8 mouse cellular contexts compared by ENCODE assay signal in the genomic region with DNA sequence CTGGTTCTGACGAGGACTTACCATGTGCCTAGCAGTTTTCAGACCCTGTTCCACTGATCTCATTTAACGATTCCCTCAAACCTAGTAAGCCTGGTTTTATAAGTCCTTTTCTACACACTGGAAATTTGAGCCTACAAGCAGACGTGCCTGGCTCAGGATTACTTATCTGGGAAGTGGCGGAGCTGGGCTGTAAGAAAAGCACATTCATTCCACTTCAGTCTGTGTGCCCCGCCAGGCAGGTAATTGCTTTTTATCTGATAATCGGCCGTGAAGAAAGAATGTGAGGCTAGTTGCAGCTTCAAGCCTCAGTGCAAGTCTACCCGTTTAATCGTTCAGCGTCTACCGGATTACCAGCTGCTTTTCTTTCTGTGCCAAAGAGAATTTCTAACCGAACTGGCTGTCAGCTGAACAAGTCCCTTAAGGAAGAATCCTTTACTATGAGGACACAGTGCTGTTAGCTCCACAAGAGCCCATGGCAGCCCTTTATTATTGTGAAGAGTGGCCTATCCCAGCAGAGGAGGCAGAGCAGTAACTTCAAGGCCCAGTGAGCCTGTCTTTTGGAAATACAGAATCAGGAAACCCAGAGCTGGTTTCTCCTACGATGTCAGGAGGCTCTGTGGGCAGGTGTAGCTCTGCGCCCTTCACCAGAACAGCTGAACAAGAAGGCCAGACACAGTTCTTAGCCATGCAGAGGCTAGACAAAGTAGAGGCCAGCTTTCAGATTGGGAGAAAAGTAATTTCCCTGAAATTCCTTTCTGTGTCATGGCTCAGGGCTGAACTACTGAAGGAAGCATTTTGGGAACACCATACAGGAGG. TPM values are rescaled to one million over a fixed set of nuclear protein-coding genes. Genes with fewer than 3 reads are reported as not detected.
DNase-seq lines count a peak whose midpoint lies in the region; ATAC-seq and TF ChIP-seq lines count a peak whose summit lies in the region.

No protein-coding gene starts in this region.

- no peaks in the 10 kb centered on the region for H3K27me3 ChIP-seq in hindbrain, postnatal 0 days (ENCODE audit: insufficient read depth, low read length)
- H3K27me3 ChIP-seq in stomach, postnatal 0 days (ENCODE audit: control insufficient read depth, insufficient read depth, low read length): no peaks in the 10 kb centered on the region

- TF ChIP-seq POLR2A in lung, adult 2 months (IDR thresholded peaks at IDR 0.05; ENCODE audit: borderline replicate concordance, extremely low read depth, low read depth, low read length): no peak

- 47% methylated on average over 14 of the region's 14 CpGs for WGBS in lung, adult 2 months
- 21% methylated on average over 14 of the region's 14 CpGs for WGBS in hindbrain, postnatal 0 days
- 24% methylated on average over 14 of the region's 14 CpGs for WGBS in stomach, postnatal 0 days

- peak overlapping the region; percentile 23; the same call in 1 of the 2 replicates for H3K4me2 ChIP-seq in hindbrain, postnatal 0 days (ENCODE audit: low read depth, low read length)
- no peak overlapping the region for H3K4me2 ChIP-seq in stomach, postnatal 0 days (replicated peaks; ENCODE audit: low read depth)

- H3K9me3 ChIP-seq in hindbrain, postnatal 0 days (ENCODE audit: low read length): no peaks in the 10 kb centered on the region
- H3K9me3 ChIP-seq in stomach, postnatal 0 days (ENCODE audit: control insufficient read depth, low read length): no peaks in the 10 kb centered on the region

- H3K9ac ChIP-seq in hindbrain, postnatal 0 days (replicated peaks; ENCODE audit: low read length): no peak overlapping the region
- H3K9ac ChIP-seq in stomach, postnatal 0 days (ENCODE audit: low read length): no peak overlapping the region

- no peaks in the 10 kb centered on the region for H3K36me3 ChIP-seq in hindbrain, postnatal 0 days (ENCODE audit: insufficient read depth, low read length)
- no peaks in the 10 kb centered on the region for H3K36me3 ChIP-seq in stomach, postnatal 0 days (ENCODE audit: control insufficient read depth, insufficient read depth, low read length)

- no peaks in the 10 kb centered on the region for H3K4me1 ChIP-seq in lung, adult 2 months (ENCODE audit: control insufficient read depth, insufficient read depth, low read length)
- no peaks in the 10 kb centered on the region for H3K4me1 ChIP-seq in hindbrain, postnatal 0 days (ENCODE audit: insufficient read depth, low read length)
- no peaks in the 10 kb centered on the region for H3K4me1 ChIP-seq in stomach, postnatal 0 days (replicated peaks; ENCODE audit: control insufficient read depth, insufficient read depth)

- H3K4me3 ChIP-seq in lung, adult 2 months (replicated peaks; ENCODE audit: extremely low read depth, low read depth, low read length): no peak overlapping the region
- no peak overlapping the region for H3K4me3 ChIP-seq in hindbrain, postnatal 0 days (ENCODE audit: low read length)
- H3K4me3 ChIP-seq in stomach, postnatal 0 days (ENCODE audit: low read depth, low read length): no peak overlapping the region

- DNase-seq in lung, adult 2 months: peak; percentile 8
- no peak for DNase-seq in lung, postnatal 25 days (ENCODE audit: low spot score)
- DNase-seq in hindbrain, postnatal 0 days (ENCODE audit: low spot score): peak; percentile 53
- DNase-seq in lung, postnatal 36 days: peak; percentile 10
- DNase-seq in stomach, postnatal 0 days (ENCODE audit: low spot score): peak; percentile 36
- DNase-seq in right cerebral cortex, postnatal 14 days: no peak
- no peak for DNase-seq in ovary, adult 18-20 months (ENCODE audit: low spot score)

- TF ChIP-seq EP300 in stomach, postnatal 0 days (optimal IDR thresholded peaks at IDR 0.05): no peak

- peak; percentile 51; the same call in 1 of the 2 replicates for ATAC-seq in hindbrain, postnatal 0 days
- ATAC-seq in stomach, postnatal 0 days (ENCODE audit: low FRiP score, low TSS enrichment): no peak
- no peak for ATAC-seq in inflammation-experienced regulatory T-cells, adult 6 months

- H3K27ac ChIP-seq in hindbrain, postnatal 0 days: no peak overlapping the region; the same call in 1 of the 2 replicates
- H3K27ac ChIP-seq in stomach, postnatal 0 days (replicated peaks): no peak overlapping the region

- no peak for TF ChIP-seq CTCF in lung, adult 2 months (IDR thresholded peaks at IDR 0.05; ENCODE audit: insufficient read depth, low read length)
- no peak for TF ChIP-seq CTCF in hindbrain, postnatal 0 days (IDR thresholded peaks at IDR 0.05; ENCODE audit: low read depth)
- TF ChIP-seq CTCF in stomach, postnatal 0 days (IDR thresholded peaks at IDR 0.05; ENCODE audit: low read depth): no peak

RNA-seq across cellular contexts. Expression of a gene that starts 30.4 kb away (rescaled TPM):
- polyA plus RNA-seq in lung, adult 2 months (2012; rRNA removed): 11.3 and 16.6 TPM in 2 replicates
- 80.0 and 83.7 TPM in 2 replicates for total RNA-seq in hindbrain, postnatal 0 days (2014; rRNA removed)
- polyA plus RNA-seq in hindbrain, postnatal 0 days (2015; fragmentation: Nextera tagmentation; extraction: Ambion mirVana): 80.0 and 81.8 TPM in 2 replicates
- 85.2 and 94.2 TPM in 2 replicates for polyA plus RNA-seq in stomach, postnatal 0 days (2015; fragmentation: Nextera tagmentation; extraction: Ambion mirVana)
- 10 to 100 TPM; 15.8 to 23.3 (median 15.8) TPM for polyA plus RNA-seq in inflammation-experienced regulatory T-cells, adult 6 months (2017; shearing (Covaris generic))

RNA-seq across cellular contexts. Expression of a gene that starts 59.1 kb away (rescaled TPM):
- polyA plus RNA-seq in lung, adult 2 months (2012; rRNA removed): 35.0 and 41.0 TPM in 2 replicates
- total RNA-seq in hindbrain, postnatal 0 days (2014; rRNA removed): 40.6 and 41.4 TPM in 2 replicates
- polyA plus RNA-seq in hindbrain, postnatal 0 days (2015; fragmentation: Nextera tagmentation; extraction: Ambion mirVana): 22.8 and 22.9 TPM in 2 replicates
- polyA plus RNA-seq in stomach, postnatal 0 days (2015; fragmentation: Nextera tagmentation; extraction: Ambion mirVana): 14.8 and 15.3 TPM in 2 replicates
- polyA plus RNA-seq in inflammation-experienced regulatory T-cells, adult 6 months (2017; shearing (Covaris generic)): 10 to 100 TPM; 34.9 to 53.0 (median 49.6) TPM

Comparison
In these comparisons a context has a peak if more than half of its experiments do, and no peak if none do; other contexts are left out.
1. DNase-seq: peak in lung, adult 2 months (single experiment), hindbrain, postnatal 0 days (single experiment), lung, postnatal 36 days (single experiment) and stomach, postnatal 0 days (single experiment); none in lung, postnatal 25 days (single experiment), right cerebral cortex, postnatal 14 days (single experiment) and ovary, adult 18-20 months (single experiment).